Mouse (Mus musculus): ENCODE results near the gene Ccndbp1. TPM values are rescaled to one million over a fixed set of nuclear protein-coding genes. Genes with fewer than 3 reads are reported as not detected.
"Not testable (repeated sequence)": the region's sequence is repeated elsewhere in the genome, so short reads cannot be mapped to it uniquely, and the experiment has no call there.

The Ccndbp1 gene
- total RNA-seq, 2 experiments from 2014 or later, result 22.2 to 22.4 TPM

GRCm38 (mm10) chr2:120996607-120997006 lies 11.6 kb upstream of the Ccndbp1 start:
- DNase-seq (ENCODE audit: low spot score in 2 of 2), result not testable (repeated sequence)

GRCm38 (mm10) chr2:120998863-120999262 lies 9.3 kb upstream of the Ccndbp1 start:
- DNase-seq (ENCODE audit: low spot score in 2 of 2), result no peak

GRCm38 (mm10) chr2:121003586-121003985 lies 4.6 kb upstream of the Ccndbp1 start:
- no peak for DNase-seq (ENCODE audit: low spot score in 2 of 2)

GRCm38 (mm10) chr2:121004018-121004811 lies 4.0 kb upstream of the Ccndbp1 start:
- no peak for DNase-seq (ENCODE audit: low spot score in 2 of 2)

GRCm38 (mm10) chr2:121006986-121007385 lies 1.2 kb upstream of the Ccndbp1 start:
- DNase-seq (ENCODE audit: low spot score in 2 of 2), result no peak

- no peak for DNase-seq (ENCODE audit: low spot score in 2 of 2)
These were observed 433 bp downstream of the Ccndbp1 start for GRCm38 (mm10) chr2:121008664-121009007.

GRCm38 (mm10) chr2:121009071-121009677 lies 971 bp downstream of the Ccndbp1 start:
- no peak for DNase-seq (ENCODE audit: low spot score in 2 of 2)

GRCm38 (mm10) chr2:121012676-121013075 lies 4.5 kb downstream of the Ccndbp1 start:
- no peak for DNase-seq (ENCODE audit: low spot score in 2 of 2)

- DNase-seq (ENCODE audit: low spot score in 2 of 2), result no peak
These were observed 7.3 kb downstream of the Ccndbp1 start for GRCm38 (mm10) chr2:121015507-121015906.

GRCm38 (mm10) chr2:121016226-121016625 lies 8.0 kb downstream of the Ccndbp1 start:
- DNase-seq (ENCODE audit: low spot score in 2 of 2), result no peak

GRCm38 (mm10) chr2:121017151-121017550 lies 8.9 kb downstream of the Ccndbp1 start:
- DNase-seq (ENCODE audit: low spot score in 2 of 2), result no peak

GRCm38 (mm10) chr2:121022918-121023317 lies 14.7 kb downstream of the Ccndbp1 start:
- DNase-seq (ENCODE audit: low spot score in 2 of 2), result no peak

GRCm38 (mm10) chr2:121036733-121037341 lies 28.6 kb downstream of the Ccndbp1 start, which contains the start of gene Epb42:
Gene Epb42 (minus strand): TSS chr2:121037072.
- no peak for DNase-seq (ENCODE audit: low spot score in 2 of 2)

- not testable (repeated sequence) for DNase-seq (ENCODE audit: low spot score in 2 of 2)
These were observed 30.6 kb downstream of the Ccndbp1 start for GRCm38 (mm10) chr2:121038851-121039250.

GRCm38 (mm10) chr2:121039382-121039781 lies 31.2 kb downstream of the Ccndbp1 start:
- DNase-seq (ENCODE audit: low spot score in 2 of 2), result no peak

GRCm38 (mm10) chr2:121041098-121041497 lies 32.9 kb downstream of the Ccndbp1 start:
- no peak for DNase-seq (ENCODE audit: low spot score in 2 of 2)

GRCm38 (mm10) chr2:121045653-121046052 lies 37.5 kb downstream of the Ccndbp1 start:
- no peak for DNase-seq (ENCODE audit: low spot score in 2 of 2)

GRCm38 (mm10) chr2:121052176-121052575 lies 44.0 kb downstream of the Ccndbp1 start:
- no peak for DNase-seq (ENCODE audit: low spot score in 2 of 2)

- no peak for DNase-seq (ENCODE audit: low spot score in 2 of 2)
These were observed 45.9 kb downstream of the Ccndbp1 start for GRCm38 (mm10) chr2:121054060-121054459.

GRCm38 (mm10) chr2:121055915-121056314 lies 47.7 kb downstream of the Ccndbp1 start:
- DNase-seq (ENCODE audit: low spot score in 2 of 2), result no peak

GRCm38 (mm10) chr2:121057997-121058396 lies 49.8 kb downstream of the Ccndbp1 start:
- no peak for DNase-seq (ENCODE audit: low spot score in 2 of 2)

GRCm38 (mm10) chr2:121061315-121061714 lies 53.1 kb downstream of the Ccndbp1 start:
- no peak for DNase-seq (ENCODE audit: low spot score in 2 of 2)

Measured in gastrocnemius, postnatal 4 days (tissue).